Mouse (Mus musculus) T-cell, adult 2 months (primary cell): ENCODE results near the gene Krtap19-4.

ENCODE experiments used
- DNase-seq: peaks from one replicate; pipeline ENCODE4 v3.0.0; 2022; ENCODE audit warnings: low spot score

Gene Krtap19-4

DNA sequence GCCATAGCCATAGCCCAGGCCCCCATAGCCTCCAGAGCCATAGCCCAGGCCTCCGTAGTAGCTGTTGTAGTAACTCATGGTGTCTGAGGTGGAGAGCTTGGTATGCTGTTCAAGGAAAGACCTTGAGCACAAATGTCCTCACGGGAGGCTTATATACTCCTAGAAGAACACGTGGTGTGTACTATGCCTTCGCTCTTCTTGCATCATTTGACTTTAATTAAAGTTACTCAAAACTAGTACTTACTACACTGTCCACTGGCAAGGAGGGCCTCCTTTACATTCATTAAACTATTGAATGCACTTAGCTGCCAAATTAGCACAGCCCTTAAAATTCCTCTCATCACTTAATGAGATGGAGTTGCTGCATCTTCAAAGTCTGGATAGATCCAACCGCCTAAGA lies at the start of gene Krtap19-4:
Gene Krtap19-4, minus strand, starts transcription at position 101 of the 400 bp plus-strand sequence.
- DNase-seq = no peak

DNA sequence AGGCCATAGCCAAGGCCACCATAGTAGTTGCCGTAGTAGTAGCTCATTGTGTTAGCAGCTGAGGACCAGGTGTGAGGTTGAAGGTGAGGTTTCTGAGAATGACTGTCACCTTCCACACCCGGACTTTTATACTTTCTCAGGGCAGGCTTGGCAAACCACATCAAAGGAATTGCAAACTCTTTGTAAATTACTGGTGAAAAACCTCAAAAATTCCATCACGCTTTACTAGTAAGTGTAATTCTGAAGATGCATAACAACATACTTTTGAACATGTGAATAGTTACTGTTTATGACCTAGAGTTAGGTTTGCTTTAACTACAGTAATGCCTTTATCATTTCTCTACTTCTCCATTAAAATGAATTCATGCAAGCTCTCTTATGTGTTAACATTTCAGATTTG lies 47.3 kb upstream of the Krtap19-4 start, which contains the start of gene Krtap19-9b:
Gene Krtap19-9b, minus strand, starts transcription at position 101 of the 400 bp plus-strand sequence.
- no peak for DNase-seq

DNA sequence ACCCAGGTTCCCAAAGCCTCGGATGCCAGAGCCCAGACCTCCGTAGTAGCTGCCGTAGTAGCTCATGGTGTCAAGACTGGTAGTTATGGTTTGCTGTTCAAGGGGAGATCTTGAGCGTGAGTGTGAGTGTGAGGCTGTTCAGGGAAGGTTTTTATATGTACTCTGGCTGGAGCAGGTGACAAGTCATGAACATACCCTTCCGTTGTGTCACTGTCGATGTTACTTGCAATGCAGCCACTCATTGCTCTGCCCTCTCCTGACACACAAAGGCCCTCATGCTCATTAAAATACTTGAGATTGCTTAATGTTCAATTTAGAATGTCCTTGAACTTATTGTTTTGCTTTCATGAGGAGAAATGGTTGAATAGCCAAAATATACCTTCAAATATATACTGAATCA lies 11.5 kb upstream of the Krtap19-4 start, which contains the start of gene Krtap19-5:
Gene Krtap19-5, minus strand, starts transcription at position 101 of the 400 bp plus-strand sequence.
- no peak for DNase-seq

DNA sequence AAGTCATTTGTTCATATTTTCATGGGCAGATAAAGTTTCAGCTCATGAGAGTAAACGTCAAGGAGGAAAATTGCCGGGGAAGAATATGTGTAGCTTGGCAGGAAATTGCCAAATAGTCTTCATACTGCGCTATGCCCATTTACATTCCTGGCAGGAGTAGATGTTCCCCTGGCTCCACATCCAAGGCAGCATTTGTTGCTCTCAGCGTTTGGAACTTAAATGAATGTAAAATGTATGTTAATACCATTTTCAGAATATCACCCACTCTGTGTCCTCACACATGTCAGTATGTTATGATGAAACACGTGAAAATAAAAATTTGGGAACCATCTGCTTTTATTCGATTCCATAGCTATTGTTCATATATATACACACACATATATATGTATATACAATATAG lies 2.0 kb upstream of the Krtap19-4 start:
- DNase-seq = no peak

DNA sequence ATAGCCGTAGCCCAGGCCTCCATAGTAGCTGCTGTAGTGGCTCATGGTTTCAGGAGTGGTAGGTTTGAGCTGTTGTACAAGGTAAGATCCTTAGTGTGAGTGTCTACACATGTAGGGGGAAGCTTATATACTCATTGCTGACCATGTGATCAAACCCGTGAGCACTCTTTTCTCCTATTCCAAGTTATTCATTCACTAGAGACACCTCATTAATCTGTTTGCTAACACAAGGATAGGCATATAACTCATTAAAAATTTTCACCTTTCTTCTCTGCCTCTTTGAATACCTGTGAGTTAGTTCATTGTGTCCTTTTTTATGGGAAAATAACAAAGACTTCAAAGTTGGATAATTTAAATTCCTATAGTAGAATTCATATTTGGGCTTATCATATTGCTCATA lies 7.0 kb downstream of the Krtap19-4 start, which contains the start of gene Krtap19-3:
Gene Krtap19-3, minus strand, starts transcription at position 101 of the 400 bp plus-strand sequence.
- no peak for DNase-seq

DNA sequence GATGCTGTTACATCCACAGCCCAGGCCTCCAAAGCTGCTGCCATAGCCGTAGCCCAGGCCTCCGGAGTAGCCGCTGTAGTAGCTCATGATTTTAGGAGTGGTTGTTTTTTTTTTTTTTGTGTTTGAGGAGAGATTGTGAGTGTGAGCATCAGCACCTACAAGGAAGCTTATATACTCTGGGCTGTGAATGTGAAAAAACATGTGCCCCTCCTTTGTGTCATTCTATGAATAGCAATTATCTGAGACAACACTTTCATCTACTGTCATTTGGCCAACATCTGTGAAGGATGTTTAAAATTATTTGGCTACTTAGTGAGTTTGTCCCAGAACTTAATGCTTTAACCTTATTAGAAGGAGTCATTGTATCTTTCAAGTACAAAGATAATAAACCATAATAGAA lies 10.7 kb downstream of the Krtap19-4 start, which contains the start of gene Krtap19-2:
Gene Krtap19-2, minus strand, starts transcription at position 101 of the 400 bp plus-strand sequence.
- DNase-seq = no peak

DNA sequence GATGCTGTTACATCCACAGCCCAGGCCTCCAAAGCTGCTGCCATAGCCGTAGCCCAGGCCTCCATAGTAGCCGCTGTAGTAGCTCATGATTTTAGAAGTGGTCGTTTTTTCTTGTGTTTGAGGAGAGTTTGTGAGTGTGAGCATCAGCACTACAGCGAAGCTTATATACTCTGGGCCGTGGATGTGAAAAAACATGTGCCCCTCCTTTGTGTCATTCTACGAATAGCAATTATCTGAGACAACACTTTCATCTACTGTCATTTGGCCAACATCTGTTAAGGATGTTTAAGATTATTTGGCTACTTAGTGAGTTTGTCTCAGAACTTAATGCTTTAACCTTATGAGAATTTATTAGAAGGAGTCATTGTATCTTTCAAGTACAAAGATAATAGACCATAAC lies 15.6 kb downstream of the Krtap19-4 start, which contains the start of gene Krtap19-1:
Gene Krtap19-1, minus strand, starts transcription at position 101 of the 400 bp plus-strand sequence.
- no peak for DNase-seq

DNA sequence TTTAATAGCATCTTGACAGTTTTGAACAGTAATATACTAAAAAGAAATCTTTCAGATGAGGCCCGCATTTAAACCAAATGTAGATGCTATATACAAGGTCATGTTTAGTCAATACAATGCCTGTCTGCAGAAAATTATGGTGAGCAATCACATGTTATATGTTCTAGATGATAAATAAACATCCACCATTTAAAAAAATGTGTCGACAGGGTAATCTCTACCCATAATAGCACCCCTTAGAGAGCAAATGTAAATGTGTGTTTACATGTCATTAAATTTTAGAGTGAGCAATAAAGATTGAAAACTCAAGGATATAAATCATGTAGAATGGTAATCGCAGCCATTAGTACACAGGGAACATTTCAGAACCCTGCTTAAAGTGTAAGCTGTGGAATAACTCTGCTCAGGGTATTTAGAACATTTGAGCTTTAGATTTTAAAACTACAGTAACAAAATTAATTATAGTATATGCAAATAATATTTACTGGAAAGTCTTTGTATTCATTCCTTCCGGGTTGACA lies 19.9 kb downstream of the Krtap19-4 start:
- no peak for DNase-seq

DNA sequence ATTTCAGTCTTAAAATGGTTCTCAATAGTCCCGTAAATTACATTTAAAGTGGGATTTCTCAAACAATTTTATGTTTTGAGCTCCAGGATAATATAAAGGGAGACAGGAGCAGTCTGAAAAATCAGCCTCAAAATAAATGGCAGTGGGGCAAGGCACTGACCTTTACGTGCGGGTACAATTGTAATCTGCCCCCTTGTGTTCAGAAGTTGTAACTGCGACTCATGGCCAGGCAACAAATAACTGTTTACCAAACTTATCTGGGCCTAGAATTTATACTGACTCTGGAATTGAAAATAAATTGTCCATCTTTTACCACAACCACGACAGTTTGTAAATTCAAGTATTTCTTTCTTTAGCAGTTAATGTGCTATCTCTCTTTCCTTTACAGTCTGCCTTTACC lies 33.4 kb downstream of the Krtap19-4 start:
- DNase-seq = no peak

DNA sequence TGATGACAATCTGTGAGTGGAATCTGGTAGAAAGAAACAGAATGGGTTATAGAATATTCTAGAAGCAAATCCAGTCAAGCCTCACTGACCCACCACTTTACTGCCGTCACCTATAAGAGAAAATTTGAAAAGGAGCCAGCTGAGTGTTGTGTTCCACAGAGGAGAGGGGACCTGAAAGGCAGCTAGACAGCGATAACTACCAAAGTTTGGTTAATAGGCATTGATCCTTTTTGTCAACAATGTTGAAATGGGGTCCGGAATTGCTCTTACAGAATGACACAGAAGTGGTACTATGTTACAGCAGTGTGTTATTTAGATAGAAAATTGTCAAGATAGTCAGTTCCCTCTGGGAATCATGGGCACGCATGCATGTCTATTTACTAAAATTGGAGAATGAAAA lies 36.3 kb downstream of the Krtap19-4 start:
- DNase-seq = no peak

DNA sequence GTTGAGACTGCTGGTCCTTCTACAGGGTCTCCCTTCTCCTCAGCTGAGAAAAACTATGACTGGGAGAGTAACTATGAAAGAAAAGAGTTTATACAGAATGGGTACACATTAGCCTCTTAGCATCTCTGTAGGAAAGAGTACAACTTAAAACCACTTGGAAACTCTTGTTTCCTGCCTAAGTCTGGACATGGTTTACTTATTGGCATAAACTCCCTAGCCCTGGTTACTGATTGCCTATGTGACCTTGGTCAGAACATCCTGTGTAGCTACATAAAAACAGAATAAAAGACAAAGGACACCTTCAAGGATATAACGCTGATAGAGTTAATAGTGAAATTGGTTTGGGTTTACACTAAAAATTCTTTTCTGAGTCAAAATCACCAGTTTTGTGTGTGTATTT lies 37.5 kb downstream of the Krtap19-4 start:
- no peak for DNase-seq
